Mouse (Mus musculus) forebrain, embryonic 10.5 days (tissue): Measurements from ENCODE around the gene Serping1. TPM values are rescaled to one million over a fixed set of nuclear protein-coding genes. Genes with fewer than 3 reads are reported as not detected.
"Not testable (repeated sequence)": the region's sequence is repeated elsewhere in the genome, so short reads cannot be mapped to it uniquely, and the experiment has no call there.

Experiments
- DNase-seq: peaks from one replicate; pipeline ENCODE4 v3.0.0-alpha.2; 2017; ENCODE audit warnings: low spot score; ENCODE audit errors: extremely low spot score
- H3K27ac ChIP-seq: fragments of 300-500 bp; sonication (generic); 2 replicates; pipeline ENCODE4 v1.5.1; 2016; ENCODE audit warnings: mild to moderate bottlenecking
- H3K27me3 ChIP-seq: fragments of 300-500 bp; sonication (generic); 2 replicates; pipeline ENCODE4 v1.6.1; 2016; ENCODE audit warnings: mild to moderate bottlenecking; ENCODE audit not compliant: poor library complexity, severe bottlenecking
- H3K36me3 ChIP-seq: fragments of 300-500 bp; sonication (generic); replicated peaks from 2 replicates; pipeline ENCODE4 v1.6.1; 2016; ENCODE audit warnings: mild to moderate bottlenecking, moderate library complexity
- H3K4me1 ChIP-seq: fragments of 300-500 bp; sonication (generic); 2 replicates; pipeline ENCODE4 v1.6.1; 2016
- H3K4me3 ChIP-seq: fragments of 300-500 bp; sonication (generic); 2 replicates; pipeline ENCODE4 v1.5.1; 2016; ENCODE audit warnings: mild to moderate bottlenecking, moderate library complexity
- H3K9me3 ChIP-seq: fragments of 300-500 bp; sonication (generic); 2 replicates; pipeline ENCODE4 v1.6.1; 2016; ENCODE audit warnings: mild to moderate bottlenecking, moderate library complexity
- WGBS: fragments of 180-500 bp; shearing (Covaris S2); methylation state at CpG from one replicate; pipeline ENCODE4 v1.1.7; 2016; 5-methylcytosine and 5-hydroxymethylcytosine counted together
- polyA plus RNA-seq: library from polyadenylated mRNA; unstranded; fragments of >200 nt; fragmentation: Nextera tagmentation; extraction: Ambion mirVana; gene quantifications from 2 replicates; pipeline ENCODE4 v1.2.1, GENCODE M21; 2016

Gene Serping1
- polyA plus RNA-seq, 1 experiment from 2014 or later = 23.2 TPM

DNA sequence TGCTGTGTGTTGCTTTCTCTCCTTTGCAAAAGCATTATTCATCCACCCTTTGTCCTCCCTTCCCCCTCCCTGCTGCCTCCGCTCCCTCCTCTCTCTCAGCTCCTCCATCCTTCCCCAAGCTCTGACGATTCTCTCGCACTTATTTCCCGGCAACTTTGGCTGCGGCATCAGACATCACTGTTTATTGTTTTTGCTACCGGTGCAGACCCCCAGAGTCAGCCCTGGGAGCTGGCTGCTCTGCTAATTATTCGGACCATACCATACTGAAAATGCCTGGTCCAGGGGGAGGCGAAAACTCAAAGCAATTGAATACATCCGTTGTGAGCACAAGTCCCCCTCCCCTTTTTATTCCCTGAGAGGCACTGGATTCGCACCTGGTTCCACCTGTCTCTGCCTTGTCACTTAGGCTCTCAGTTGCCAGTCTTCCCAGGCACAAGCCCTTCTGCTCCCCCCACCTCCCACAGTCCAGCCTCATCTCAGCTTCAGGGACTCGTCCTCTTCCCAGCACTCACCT is 40.8 kb downstream of the Serping1 start:
- H3K27ac ChIP-seq = peak overlapping the region; percentile 99
- no peaks in the 10 kb centered on the region for H3K9me3 ChIP-seq

DNA sequence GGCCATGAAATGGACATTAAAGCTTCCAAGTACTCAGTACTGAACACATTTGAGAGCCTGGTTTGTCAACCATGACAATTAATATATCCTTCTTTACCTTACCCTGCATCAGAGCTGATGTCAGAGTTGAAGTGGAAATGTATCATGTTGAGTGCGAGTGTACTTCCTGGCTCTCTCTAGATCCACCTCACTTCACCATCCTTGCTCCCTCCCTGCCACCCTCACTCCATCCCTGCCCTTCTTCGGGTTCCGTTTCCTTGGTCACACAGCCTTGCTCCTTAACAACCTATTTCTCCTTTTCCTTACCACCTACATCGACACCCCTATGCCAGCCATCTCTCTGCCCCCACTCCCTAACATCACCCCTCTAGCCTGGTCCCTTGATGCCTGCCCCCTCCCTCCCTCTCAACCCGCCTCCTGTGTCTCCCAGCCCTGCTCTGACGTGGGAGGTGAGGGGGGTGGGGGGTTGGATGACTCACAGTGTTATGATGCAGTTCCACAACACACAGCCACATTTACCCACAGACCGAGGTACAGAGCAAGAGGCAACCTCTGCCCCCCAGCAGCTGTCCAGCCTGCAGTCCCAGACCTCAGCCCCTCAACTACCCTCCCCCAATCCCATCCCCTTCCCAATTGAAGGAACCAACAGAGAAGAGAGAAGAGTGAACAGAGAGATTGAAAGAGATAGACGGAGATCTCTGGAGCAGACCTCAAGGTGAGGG is 41.5 kb downstream of the Serping1 start, which contains the start of gene Ypel4:
TSS of gene Ypel4 (plus strand) at position 480 of the 722 bp plus-strand sequence.
- WGBS = 4% methylated on average over 8 of the region's 8 CpGs
- peak; percentile 64 for DNase-seq
- Histone ChIP-seq H3K27ac (peak within 1 kb of the TSS; percentile 99), H3K9me3 (no peaks in the 10 kb centered on the region), H3K36me3 (no peaks in the 10 kb centered on the region), H3K4me3 (peak within 1 kb of the TSS; percentile 69), H3K4me1 (peaks cover 58% of the 10 kb centered on the region), H3K27me3 (no peaks in the 10 kb centered on the region)

More for the DNA sequence above, 40.8 kb downstream of the Serping1 start:
- peak; percentile 65 for DNase-seq
- Histone ChIP-seq H3K27me3 (no peaks in the 10 kb centered on the region), H3K4me1 (peaks cover 64% of the 10 kb centered on the region), H3K4me3 (peak overlapping the region; percentile 69), H3K36me3 (no peaks in the 10 kb centered on the region)
- under 1% methylated on average over 11 of the region's 11 CpGs for WGBS

DNA sequence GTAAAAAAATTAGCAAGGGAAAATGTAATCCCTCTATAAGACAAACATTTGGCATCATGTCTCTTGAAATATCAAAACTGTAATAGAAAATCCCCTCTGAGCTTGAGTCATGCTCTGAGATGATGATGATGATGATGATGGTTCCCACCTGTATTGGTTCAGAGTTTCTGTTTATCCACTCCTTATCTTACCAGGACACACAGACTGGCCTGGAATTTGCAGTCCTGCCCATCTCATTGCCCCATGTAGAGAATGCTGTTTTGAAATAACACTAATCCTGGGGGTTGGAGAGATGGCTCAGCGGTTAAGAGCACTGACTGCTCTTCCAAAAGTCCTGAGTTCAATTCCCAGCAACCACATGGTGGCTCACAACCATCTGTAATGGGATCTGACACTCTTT is 42.9 kb downstream of the Serping1 start:
- Histone ChIP-seq H3K36me3 (no peaks in the 10 kb centered on the region), H3K27ac (no peak overlapping the region), H3K9me3 (no peaks in the 10 kb centered on the region), H3K27me3 (no peaks in the 10 kb centered on the region), H3K4me1 (peaks cover 51% of the 10 kb centered on the region), H3K4me3 (no peak overlapping the region)
- WGBS = 76% methylated on average over 1 of the region's 1 CpGs
- no peak for DNase-seq

DNA sequence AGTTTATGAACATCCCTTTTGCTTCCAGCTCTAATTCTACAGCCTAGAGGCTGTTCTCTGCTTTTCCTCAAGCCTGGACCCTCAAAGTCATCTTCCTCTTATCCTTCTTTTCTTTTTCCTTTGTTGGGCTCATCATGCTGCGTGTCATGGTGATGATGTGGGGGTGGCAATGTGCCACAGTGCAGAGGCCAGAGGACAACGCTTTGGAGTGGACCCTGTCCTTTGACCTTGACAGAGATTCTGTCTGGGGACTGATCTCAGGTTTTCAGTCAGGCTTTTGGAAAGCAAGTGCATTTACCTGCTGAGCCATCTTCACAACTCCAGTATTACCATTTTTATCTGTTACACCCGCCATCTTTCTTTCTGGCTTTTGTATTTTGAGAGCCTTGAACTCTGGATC is 44.0 kb downstream of the Serping1 start:
- Histone ChIP-seq H3K4me1 (peaks cover 45% of the 10 kb centered on the region), H3K9me3 (no peaks in the 10 kb centered on the region), H3K27me3 (no peaks in the 10 kb centered on the region), H3K4me3 (no peak overlapping the region), H3K27ac (no peak overlapping the region), H3K36me3 (no peaks in the 10 kb centered on the region)
- no peak for DNase-seq
- WGBS = 86% methylated on average over 3 of the region's 3 CpGs

DNA sequence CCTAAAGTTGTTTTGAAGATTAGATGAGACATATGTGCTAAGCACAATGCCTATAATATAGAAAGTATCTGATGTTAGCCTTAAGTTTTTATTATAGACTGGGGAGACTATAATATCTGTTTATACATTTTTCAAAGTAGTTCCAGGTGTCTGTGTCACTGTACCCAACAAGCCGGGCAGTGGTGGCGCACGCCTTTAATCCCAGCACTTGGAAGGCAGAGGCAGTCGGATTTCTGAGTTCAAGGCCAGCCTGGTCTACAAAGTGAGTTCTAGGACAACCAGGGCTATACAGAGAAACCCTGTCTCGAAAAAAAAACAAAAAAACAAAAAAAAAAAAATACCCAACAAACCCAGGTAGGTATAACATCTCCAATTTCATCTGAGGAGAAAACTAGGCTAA is 47.1 kb downstream of the Serping1 start:
- 83% methylated on average over 5 of the region's 5 CpGs for WGBS
- H3K36me3 ChIP-seq = peaks cover 28% of the 10 kb centered on the region
- H3K27ac ChIP-seq, DNase-seq, H3K27me3 ChIP-seq, H3K9me3 ChIP-seq: not testable (repeated sequence)
- H3K4me3 ChIP-seq = 0 out of 2 replicates have a peak overlapping the region, but pooled peaks have one; percentile 66
- peaks cover 30% of the 10 kb centered on the region for H3K4me1 ChIP-seq

DNA sequence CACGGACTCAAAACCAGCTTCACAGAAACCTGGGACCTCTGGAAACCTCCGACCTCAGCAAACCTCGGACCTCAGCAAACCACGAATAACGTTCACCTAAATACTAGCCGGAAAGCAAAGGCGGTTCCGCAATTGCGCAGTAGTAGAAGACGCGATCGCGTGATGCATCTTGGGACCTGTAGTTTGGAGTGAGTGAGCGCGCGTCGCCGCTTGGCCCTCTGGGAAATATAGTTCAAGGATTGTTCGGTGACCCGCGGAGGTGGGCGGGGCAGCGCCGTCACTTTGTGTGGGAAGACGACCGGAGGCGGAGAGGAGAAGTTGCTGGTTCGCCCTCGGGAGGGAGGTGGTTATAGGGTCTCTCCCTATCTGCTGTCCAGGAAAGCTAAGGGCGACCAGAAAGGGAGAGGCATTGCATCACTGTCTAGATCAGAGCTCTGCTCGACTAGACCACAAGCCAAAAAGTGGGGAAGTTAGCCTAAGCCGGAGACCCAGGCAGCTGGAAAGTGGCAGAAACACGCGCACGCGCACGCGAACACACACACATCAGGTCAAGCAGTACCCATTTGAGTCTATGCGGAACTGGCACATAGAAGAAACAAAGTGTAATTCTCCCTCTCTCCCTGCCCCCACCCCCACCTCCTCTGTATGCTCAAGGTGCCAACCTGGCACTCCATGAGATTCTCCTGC is 47.9 kb downstream of the Serping1 start, which contains the start of gene Clp1:
TSS of gene Clp1 (minus strand) at position 179 of the 687 bp plus-strand sequence.
- no peaks in the 10 kb centered on the region for H3K9me3 ChIP-seq
- H3K27ac ChIP-seq = peak within 1 kb of the TSS; percentile 87
- no peaks in the 10 kb centered on the region for H3K27me3 ChIP-seq
- H3K4me1 ChIP-seq = peaks cover 28% of the 10 kb centered on the region
- H3K36me3 ChIP-seq = peaks cover 34% of the 10 kb centered on the region
- peak within 1 kb of the TSS; percentile 66 for H3K4me3 ChIP-seq
- peak; percentile 98 for DNase-seq
- under 1% methylated on average over 39 of the region's 39 CpGs for WGBS

DNA sequence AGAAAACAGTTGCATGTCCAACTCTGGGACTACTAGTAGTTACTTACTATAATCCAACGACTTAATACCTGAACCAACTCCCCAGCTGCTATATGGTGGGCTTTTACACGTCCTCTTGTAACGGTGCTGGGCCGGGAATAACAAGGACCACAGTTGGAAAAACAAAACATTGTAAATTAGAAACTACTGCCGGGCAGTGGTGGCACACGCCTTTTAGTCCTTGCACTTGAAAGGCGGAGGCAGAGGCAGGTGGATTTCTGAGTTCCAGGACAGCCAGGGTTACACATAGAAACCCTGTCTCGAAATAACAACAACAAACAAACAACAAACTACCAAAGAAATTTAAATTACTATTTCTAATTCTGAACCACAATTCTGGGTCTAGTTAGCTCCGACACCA is 48.5 kb downstream of the Serping1 start:
- 5% methylated on average over 9 of the region's 9 CpGs for WGBS
- H3K4me3 ChIP-seq = peak overlapping the region; percentile 66
- peak overlapping the region; percentile 87 for H3K27ac ChIP-seq

DNA sequence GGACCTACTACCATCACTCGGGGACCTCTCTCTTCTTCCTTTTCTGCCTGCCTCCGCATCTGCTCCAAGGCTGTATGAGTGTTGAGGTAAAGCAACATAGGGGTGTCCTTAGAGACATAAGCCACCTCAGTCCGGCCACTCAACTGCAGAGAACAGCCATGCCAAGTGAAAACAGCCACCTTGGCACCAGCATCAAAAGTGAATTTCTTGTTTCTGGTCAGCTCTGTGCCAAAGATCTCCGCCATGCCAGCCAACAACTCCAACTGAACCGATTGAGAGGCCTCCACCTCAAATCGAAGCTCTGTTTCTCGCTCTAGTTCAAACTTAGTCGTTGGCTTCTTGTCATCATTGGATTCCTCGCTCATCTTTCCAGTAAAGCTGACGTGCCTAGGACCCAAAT is 49.5 kb downstream of the Serping1 start:
- DNase-seq = no peak
- H3K4me1 ChIP-seq = peaks cover 28% of the 10 kb centered on the region
- H3K9me3 ChIP-seq = no peaks in the 10 kb centered on the region
- peak overlapping the region; percentile 66 for H3K4me3 ChIP-seq
- WGBS = 95% methylated on average over 10 of the region's 10 CpGs
- peaks cover 45% of the 10 kb centered on the region for H3K36me3 ChIP-seq
- H3K27me3 ChIP-seq = no peaks in the 10 kb centered on the region
- H3K27ac ChIP-seq = no peak overlapping the region

More for the DNA sequence above, 48.5 kb downstream of the Serping1 start:
- peaks cover 40% of the 10 kb centered on the region for H3K36me3 ChIP-seq
- no peaks in the 10 kb centered on the region for H3K9me3 ChIP-seq
- no peaks in the 10 kb centered on the region for H3K27me3 ChIP-seq
- DNase-seq = no peak
- peaks cover 28% of the 10 kb centered on the region for H3K4me1 ChIP-seq

DNA sequence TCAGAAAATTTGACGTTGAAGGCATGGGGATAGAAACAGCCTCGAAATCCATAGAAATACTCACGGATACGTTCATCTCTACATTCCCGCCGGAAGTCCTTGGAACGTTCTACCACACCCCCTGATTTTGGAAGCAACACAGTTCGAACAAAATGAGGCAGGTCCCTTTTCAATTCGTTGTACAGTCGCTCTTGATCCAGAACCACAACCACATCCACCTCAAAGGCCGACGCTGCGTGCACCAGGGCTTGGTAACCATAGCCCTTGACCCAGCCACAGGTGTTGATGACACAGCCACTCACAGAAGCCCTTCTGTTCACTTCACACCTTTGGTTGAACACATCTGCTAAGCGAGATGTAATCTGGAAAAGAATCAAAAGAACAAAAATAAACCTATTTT is 51.4 kb downstream of the Serping1 start:
- WGBS = 96% methylated on average over 14 of the region's 14 CpGs
- Histone ChIP-seq H3K36me3 (peaks cover 45% of the 10 kb centered on the region), H3K4me1 (peaks cover 28% of the 10 kb centered on the region), H3K27ac (no peak overlapping the region), H3K4me3 (no peak overlapping the region), H3K27me3 (no peaks in the 10 kb centered on the region), H3K9me3 (no peaks in the 10 kb centered on the region)
- no peak for DNase-seq

DNA sequence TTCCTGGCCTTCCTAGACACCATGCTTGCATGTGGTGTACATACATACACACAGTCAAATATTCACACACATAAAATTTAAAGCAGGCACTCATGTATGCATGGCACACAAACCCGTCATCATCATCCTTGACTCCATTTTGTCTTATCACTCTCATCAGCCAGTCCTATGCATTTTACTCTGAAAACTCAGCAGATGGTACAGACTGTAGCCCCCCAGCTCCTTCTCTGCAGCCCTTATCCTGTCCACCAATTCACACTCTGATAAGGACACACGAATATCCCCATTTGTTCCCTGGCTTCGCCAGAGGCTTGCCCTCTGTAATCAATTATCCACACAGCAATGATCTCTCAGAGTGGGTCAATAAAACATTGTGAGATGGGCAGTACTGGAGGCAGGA is 54.1 kb downstream of the Serping1 start:
- peaks cover 45% of the 10 kb centered on the region for H3K36me3 ChIP-seq
- H3K4me1 ChIP-seq = peaks cover 25% of the 10 kb centered on the region
- no peaks in the 10 kb centered on the region for H3K9me3 ChIP-seq
- DNase-seq = no peak
- WGBS = 85% methylated on average over 3 of the region's 3 CpGs
- H3K27me3 ChIP-seq = no peaks in the 10 kb centered on the region
- no peak overlapping the region for H3K27ac ChIP-seq
- H3K4me3 ChIP-seq = no peak overlapping the region

DNA sequence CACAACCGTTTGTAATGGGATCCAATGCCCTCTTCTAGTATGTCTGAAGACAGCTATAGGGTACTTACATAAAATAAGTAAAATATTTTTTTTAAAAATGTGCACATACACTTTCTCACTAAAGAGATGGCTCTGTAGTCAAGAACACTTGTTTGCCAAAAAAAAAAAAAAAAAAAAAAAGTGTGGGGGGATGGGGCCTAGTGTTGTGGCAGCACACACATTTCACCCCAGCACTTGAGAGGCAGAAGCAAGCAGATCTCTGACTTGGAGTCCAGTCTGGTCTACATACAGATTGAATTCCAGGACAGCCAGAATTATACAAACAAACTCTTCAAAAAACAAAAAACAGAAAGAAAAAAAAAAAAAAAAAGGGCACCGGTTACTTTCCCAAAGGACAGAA is 54.5 kb downstream of the Serping1 start:
- no peak for DNase-seq
- Histone ChIP-seq H3K36me3 (peaks cover 42% of the 10 kb centered on the region), H3K9me3 (no peaks in the 10 kb centered on the region), H3K27ac (no peak overlapping the region), H3K4me1 (peaks cover 22% of the 10 kb centered on the region), H3K27me3 (no peaks in the 10 kb centered on the region), H3K4me3 (no peak overlapping the region)
- WGBS = 93% methylated on average over 2 of the region's 2 CpGs

DNA sequence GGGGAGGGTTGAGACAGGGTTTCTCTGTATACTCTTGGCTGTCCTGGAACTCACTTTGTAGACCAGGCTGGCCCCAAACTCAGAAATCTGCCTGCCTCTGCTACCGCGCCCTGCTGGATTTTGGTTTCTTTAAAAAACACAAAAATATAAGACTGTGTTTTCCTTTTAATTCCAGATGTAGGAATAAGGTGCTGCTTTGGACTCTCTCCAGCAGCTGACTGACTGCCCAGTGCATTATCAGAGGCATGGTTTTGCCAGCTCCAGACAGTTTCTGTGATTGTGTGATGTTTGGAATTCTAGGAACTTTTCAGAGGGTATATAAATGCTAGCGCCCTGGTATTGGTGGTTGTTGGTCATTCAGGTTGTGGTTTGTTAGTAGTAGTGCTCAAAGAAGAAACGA is 57.9 kb downstream of the Serping1 start:
- WGBS = 93% methylated on average over 4 of the region's 4 CpGs

More for the DNA sequence above, 57.9 kb downstream of the Serping1 start:
- Histone ChIP-seq H3K4me1 (peaks cover 31% of the 10 kb centered on the region), H3K9me3 (no peaks in the 10 kb centered on the region), H3K36me3 (peaks cover 11% of the 10 kb centered on the region), H3K27me3 (no peaks in the 10 kb centered on the region), H3K27ac (no peak overlapping the region), H3K4me3 (no peak overlapping the region)
- no peak for DNase-seq
